Mouse (Mus musculus) cerebellum, adult 9-11 months (tissue): ENCODE data around the gene Krcc1.

Experiments
- DNase-seq: peaks from one replicate; pipeline ENCODE4 v3.0.0; 2022

Gene Krcc1

GRCm38 (mm10) chr6:71333031-71333430, 61.6 kb downstream of the Krcc1 start:
- no peak for DNase-seq

- no peak for DNase-seq
Measured at GRCm38 (mm10) chr6:71333578-71334273, 62.2 kb downstream of the Krcc1 start.
